Mouse (Mus musculus) limb, embryonic 10.5 days (tissue): ENCODE measurements around the gene Yju2. TPM values are rescaled to one million over a fixed set of nuclear protein-coding genes. Genes with fewer than 3 reads are reported as not detected.

ENCODE experiments used
- DNase-seq: peaks from one replicate; pipeline ENCODE4 v3.0.0-alpha.2; 2017; ENCODE audit warnings: low spot score
- H3K27ac ChIP-seq: fragments of 300-500 bp; sonication (generic); 2 replicates; pipeline ENCODE4 v1.5.1; 2016; ENCODE audit warnings: mild to moderate bottlenecking
- H3K27me3 ChIP-seq: fragments of 300-500 bp; sonication (generic); 2 replicates; pipeline ENCODE4 v1.6.1; 2016; ENCODE audit warnings: low read depth, mild to moderate bottlenecking; ENCODE audit not compliant: poor library complexity, severe bottlenecking
- H3K36me3 ChIP-seq: fragments of 300-500 bp; sonication (generic); 2 replicates; pipeline ENCODE4 v1.6.1; 2016; ENCODE audit warnings: mild to moderate bottlenecking, moderate library complexity
- H3K4me1 ChIP-seq: fragments of 300-500 bp; sonication (generic); 2 replicates; pipeline ENCODE4 v1.6.1; 2016
- H3K4me3 ChIP-seq: fragments of 300-500 bp; sonication (generic); 2 replicates; pipeline ENCODE4 v1.5.1; 2016; ENCODE audit warnings: mild to moderate bottlenecking, moderate library complexity
- H3K9me3 ChIP-seq: fragments of 300-500 bp; sonication (generic); replicated peaks from 2 replicates; pipeline ENCODE4 v1.6.1; 2016; ENCODE audit warnings: mild to moderate bottlenecking
- WGBS: fragments of 180-500 bp; shearing (Covaris S2); methylation state at CpG from one replicate; pipeline ENCODE4 v1.1.7; 2016; 5-methylcytosine and 5-hydroxymethylcytosine counted together
- polyA plus RNA-seq: library from polyadenylated mRNA; unstranded; fragments of >200 nt; fragmentation: Nextera tagmentation; extraction: Ambion mirVana; gene quantifications from 2 replicates; pipeline ENCODE4 v1.2.1, GENCODE M21; 2016

Yju2 gene
- polyA plus RNA-seq, 1 experiment from 2014 or later = 27.7 TPM

DNA sequence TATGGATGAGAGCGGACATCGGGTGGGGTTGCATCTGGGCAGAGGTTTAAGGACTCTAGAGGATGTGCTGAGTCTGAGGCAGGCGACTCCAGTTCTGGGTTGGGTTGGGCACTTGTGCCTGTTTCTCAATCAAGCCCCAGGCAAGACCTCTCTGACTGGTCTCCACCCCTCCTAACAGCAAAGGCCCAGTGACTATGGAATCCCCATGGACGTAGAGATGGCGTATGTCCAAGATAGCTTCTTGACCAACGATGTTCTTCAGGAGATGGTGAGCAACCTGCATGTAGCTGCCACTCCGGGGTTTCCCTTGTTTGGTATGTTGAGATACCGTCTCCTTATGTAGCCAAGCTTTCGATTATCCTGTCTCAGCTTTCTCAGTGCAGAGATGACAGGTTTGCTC lies 56.4 kb downstream of the Yju2 start:
- H3K4me3 ChIP-seq = no peak overlapping the region
- peaks cover 10% of the 10 kb centered on the region for H3K4me1 ChIP-seq
- no peak overlapping the region for H3K27ac ChIP-seq
- H3K36me3 ChIP-seq = peaks cover 97% of the 10 kb centered on the region
- no peak for DNase-seq
- no peaks in the 10 kb centered on the region for H3K27me3 ChIP-seq
- WGBS = 94% methylated on average over 9 of the region's 9 CpGs
- no peaks in the 10 kb centered on the region for H3K9me3 ChIP-seq

DNA sequence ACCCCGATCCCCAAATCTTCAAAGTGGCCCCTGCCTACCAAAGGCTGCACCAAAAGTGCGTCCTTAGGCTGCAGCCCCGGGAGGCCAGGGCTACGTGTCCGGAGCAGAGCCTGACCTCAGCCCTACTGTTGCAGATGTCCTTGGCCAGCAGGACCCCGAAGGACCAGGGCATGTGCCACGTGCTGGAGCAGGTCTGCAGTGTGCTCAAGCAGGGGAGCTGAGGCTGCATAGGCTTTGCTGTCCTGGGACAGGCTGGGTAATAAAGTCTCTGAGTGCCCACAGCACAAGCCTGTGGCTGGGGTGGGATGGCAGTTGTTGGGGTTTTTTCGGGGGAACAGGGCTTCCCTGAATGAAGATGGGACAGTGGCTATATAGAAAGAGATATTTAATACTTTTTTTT lies 57.5 kb downstream of the Yju2 start:
- no peaks in the 10 kb centered on the region for H3K9me3 ChIP-seq
- peaks cover 4% of the 10 kb centered on the region; the same call in 1 of the 2 replicates for H3K4me1 ChIP-seq
- DNase-seq = no peak
- H3K36me3 ChIP-seq = peaks cover 95% of the 10 kb centered on the region
- H3K4me3 ChIP-seq = no peak overlapping the region
- WGBS = 90% methylated on average over 8 of the region's 8 CpGs
- no peak overlapping the region for H3K27ac ChIP-seq
- H3K27me3 ChIP-seq = no peaks in the 10 kb centered on the region

- H3K9me3 ChIP-seq = no peaks in the 10 kb centered on the region
- WGBS = 85% methylated on average over 15 of the region's 15 CpGs
- peaks cover 91% of the 10 kb centered on the region for H3K36me3 ChIP-seq
- no peak overlapping the region for H3K4me3 ChIP-seq
- no peak for DNase-seq
- H3K27me3 ChIP-seq = no peaks in the 10 kb centered on the region
- peaks cover 4% of the 10 kb centered on the region; the same call in 1 of the 2 replicates for H3K4me1 ChIP-seq
- no peak overlapping the region for H3K27ac ChIP-seq
Measured at GRCm38 (mm10) chr17:56016793-56017785, 58.2 kb downstream of the Yju2 start.

GRCm38 (mm10) chr17:56017848-56018247 lies 58.9 kb downstream of the Yju2 start:
- 90% methylated on average over 7 of the region's 7 CpGs for WGBS
- H3K36me3 ChIP-seq = peaks cover 93% of the 10 kb centered on the region

More at GRCm38 (mm10) chr17:56017848-56018247, 58.9 kb downstream of the Yju2 start:
- Histone ChIP-seq H3K9me3 (no peaks in the 10 kb centered on the region), H3K27ac (no peak overlapping the region), H3K27me3 (no peaks in the 10 kb centered on the region), H3K4me1 (peaks cover 8% of the 10 kb centered on the region; the same call in 1 of the 2 replicates), H3K4me3 (no peak overlapping the region)
- DNase-seq = no peak

Other genes with a start within 250 kb of the Yju2 start
- gene Pot1b, start 246.5 kb upstream of the Yju2 start, polyA plus RNA-seq = 9.5 and 11.5 TPM in 2 replicates
- 0.05 and 0.14 TPM in 2 replicates for gene Adgre4, start 209.1 kb upstream of the Yju2 start, polyA plus RNA-seq
- 7.3 and 9.5 TPM in 2 replicates for gene Zfp119a, start 80.2 kb upstream of the Yju2 start, polyA plus RNA-seq
- 13.2 and 15.5 TPM in 2 replicates for gene Zfp959, start 67.0 kb upstream of the Yju2 start, polyA plus RNA-seq
- 3.9 and 5.0 TPM in 2 replicates for gene Zfp119b, start 9.6 kb upstream of the Yju2 start, polyA plus RNA-seq
- 0.90 and 1.1 TPM in 2 replicates for gene Ebi3, start 6.5 kb upstream of the Yju2 start, polyA plus RNA-seq
- gene Shd, start 11.4 kb downstream of the Yju2 start, polyA plus RNA-seq = 23.6 and 39.7 TPM in 2 replicates
- gene Fsd1, start 27.4 kb downstream of the Yju2 start, polyA plus RNA-seq = 44.0 and 56.6 TPM in 2 replicates
- 6.4 and 7.3 TPM in 2 replicates for gene Stap2, start 46.5 kb downstream of the Yju2 start, polyA plus RNA-seq
- gene Mpnd, start 46.6 kb downstream of the Yju2 start, polyA plus RNA-seq = 115 and 130 TPM in 2 replicates
- gene Sh3gl1, start 77.5 kb downstream of the Yju2 start, polyA plus RNA-seq = 181 and 187 TPM in 2 replicates
- gene Chaf1a, start 81.3 kb downstream of the Yju2 start, polyA plus RNA-seq = 54.7 and 60.2 TPM in 2 replicates
- gene Ubxn6, start 115.9 kb downstream of the Yju2 start, polyA plus RNA-seq = 33.3 and 40.3 TPM in 2 replicates
- gene Hdgfl2, start 120.5 kb downstream of the Yju2 start, polyA plus RNA-seq = 205 and 213 TPM in 2 replicates
- 0.08 and 0.10 TPM in 2 replicates for gene Plin4, start 150.7 kb downstream of the Yju2 start, polyA plus RNA-seq
- 0.21 and 0.36 TPM in 2 replicates for gene Plin5, start 158.5 kb downstream of the Yju2 start, polyA plus RNA-seq
- 0.23 TPM in 1 of 2 replicates, not detected in the other for gene Lrg1, start 162.9 kb downstream of the Yju2 start, polyA plus RNA-seq
- 0.88 and 1.0 TPM in 2 replicates for gene Sema6b, start 181.2 kb downstream of the Yju2 start, polyA plus RNA-seq
- gene Tnfaip8l1, start 203.4 kb downstream of the Yju2 start, polyA plus RNA-seq = 6.1 and 10.6 TPM in 2 replicates
- gene Mydgf, start 224.8 kb downstream of the Yju2 start, polyA plus RNA-seq = 78.0 and 80.7 TPM in 2 replicates